Mouse (Mus musculus) limb, embryonic 15.5 days (tissue): Measurements from ENCODE around the gene Tcp1. TPM values are rescaled to one million over a fixed set of nuclear protein-coding genes. Genes with fewer than 3 reads are reported as not detected.
"Not testable (repeated sequence)": the region's sequence is repeated elsewhere in the genome, so short reads cannot be mapped to it uniquely, and the experiment has no call there.

Experiments
- ATAC-seq: fragments of 200-750 bp; cut with Nextera tagmentation; 2 replicates; pipeline ENCODE4 v1.8.0; 2017; ENCODE audit warnings: low read depth, moderate TSS enrichment; ENCODE audit not compliant: insufficient number of reproducible peaks, low FRiP score, low TSS enrichment
- H3K27ac ChIP-seq: fragments of 300-500 bp; sonication (generic); 2 replicates; pipeline ENCODE4 v1.5.1; 2015; ENCODE audit warnings: moderate library complexity, mild to moderate bottlenecking, inconsistent platforms
- H3K27me3 ChIP-seq: fragments of 300-500 bp; sonication (generic); 2 replicates; pipeline ENCODE4 v1.6.1; 2015; ENCODE audit warnings: inconsistent platforms
- H3K36me3 ChIP-seq: fragments of 300-500 bp; sonication (generic); 2 replicates; pipeline ENCODE4 v1.6.1; 2015; ENCODE audit warnings: inconsistent platforms
- H3K4me1 ChIP-seq: fragments of 300-500 bp; sonication (generic); 2 replicates; pipeline ENCODE4 v1.6.1; 2015; ENCODE audit warnings: inconsistent platforms
- H3K4me2 ChIP-seq: fragments of 300-500 bp; sonication (generic); 2 replicates; pipeline ENCODE4 v1.6.1; 2015; ENCODE audit warnings: mild to moderate bottlenecking, inconsistent platforms
- H3K4me3 ChIP-seq: fragments of 300-500 bp; sonication (generic); 2 replicates; pipeline ENCODE4 v1.5.1; 2015; ENCODE audit warnings: mild to moderate bottlenecking, inconsistent platforms
- H3K9ac ChIP-seq: fragments of 300-500 bp; sonication (generic); 2 replicates; pipeline ENCODE4 v1.6.1; 2015; ENCODE audit warnings: inconsistent platforms
- H3K9me3 ChIP-seq: fragments of 300-500 bp; sonication (generic); 2 replicates; pipeline ENCODE4 v1.6.1; 2016; ENCODE audit warnings: inconsistent platforms
- WGBS: fragments of 180-500 bp; shearing (Covaris S2); methylation state at CpG from one replicate; pipeline ENCODE4 v1.1.7; 2015; 5-methylcytosine and 5-hydroxymethylcytosine counted together
- polyA plus RNA-seq: library from polyadenylated mRNA; unstranded; fragments of >200 nt; fragmentation: Nextera tagmentation; extraction: Ambion mirVana; gene quantifications from 2 replicates; pipeline ENCODE4 v1.2.1, GENCODE M21; 2015

Gene Tcp1
- polyA plus RNA-seq, 1 experiment from 2014 or later: 369 TPM

DNA sequence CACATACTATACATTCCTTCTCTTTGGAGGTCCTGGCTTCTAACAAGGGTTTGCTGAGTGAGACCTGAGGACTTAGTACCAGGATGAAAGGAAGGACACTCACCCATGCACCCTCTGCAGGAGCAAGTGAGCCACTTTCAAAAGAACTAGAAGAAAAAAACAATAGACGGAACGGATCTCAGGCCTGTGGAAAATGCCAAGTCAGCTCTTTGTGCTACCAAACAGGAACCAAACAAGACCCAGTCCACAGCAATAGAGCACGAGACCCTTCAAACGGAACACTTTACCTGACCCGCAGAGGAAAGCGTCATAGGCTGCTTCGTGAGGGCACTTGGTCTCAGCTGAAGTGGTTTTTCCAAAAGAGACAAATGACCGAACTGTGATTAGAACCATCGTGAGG lies 23.5 kb upstream of the Tcp1 start:
- H3K9ac ChIP-seq: no peak overlapping the region
- no peaks in the 10 kb centered on the region for H3K36me3 ChIP-seq
- no peak overlapping the region for H3K4me2 ChIP-seq
- H3K27me3 ChIP-seq: no peaks in the 10 kb centered on the region
- 88% methylated on average over 9 of the region's 9 CpGs for WGBS
- ATAC-seq: no peak
- peaks cover 6% of the 10 kb centered on the region for H3K4me1 ChIP-seq
- no peak overlapping the region for H3K4me3 ChIP-seq
- H3K27ac ChIP-seq: no peak overlapping the region
- H3K9me3 ChIP-seq: no peaks in the 10 kb centered on the region

DNA sequence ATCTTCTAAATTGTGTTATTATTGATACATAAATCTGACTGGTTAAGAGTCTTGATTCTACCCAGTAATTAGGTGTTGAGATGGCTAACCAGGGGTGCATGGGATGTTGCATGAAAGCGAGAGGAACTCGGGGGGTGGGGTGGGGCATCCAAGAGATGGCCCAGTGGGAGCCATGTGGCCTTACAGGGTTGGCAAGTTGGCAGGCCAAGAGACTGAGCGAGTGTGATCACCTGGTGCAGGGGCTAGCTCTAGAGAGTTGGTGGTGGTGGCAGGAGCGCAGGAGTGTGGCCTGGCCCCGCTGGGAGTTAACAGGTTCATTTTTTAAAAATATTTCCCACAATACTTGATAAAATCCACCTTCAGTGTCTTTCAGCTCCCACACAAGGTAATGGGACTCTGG lies 17.8 kb upstream of the Tcp1 start:
- no peak for ATAC-seq
- WGBS: 84% methylated on average over 5 of the region's 5 CpGs
- peaks cover 9% of the 10 kb centered on the region; the same call in 1 of the 2 replicates for H3K36me3 ChIP-seq

DNA sequence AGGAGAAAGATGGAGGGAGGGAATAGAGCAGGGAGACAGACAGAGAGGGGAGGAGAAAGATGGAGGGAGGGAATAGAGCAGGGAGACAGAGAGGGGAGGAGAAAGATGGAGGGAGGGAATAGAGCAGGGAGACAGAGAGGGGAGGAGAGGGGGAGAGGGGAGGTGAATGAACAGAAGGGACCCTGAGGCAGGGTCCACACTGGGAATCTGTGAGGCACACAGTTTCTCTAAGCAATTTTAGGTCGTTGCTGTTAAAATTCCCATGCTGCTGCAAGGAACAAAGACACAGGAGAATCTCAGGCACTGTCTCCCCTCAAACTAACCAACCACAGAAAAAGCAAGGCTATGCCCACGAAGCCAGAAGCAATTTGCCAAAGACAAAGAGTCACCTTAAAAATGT lies 16.9 kb upstream of the Tcp1 start:
- 35% methylated on average over 2 of the region's 2 CpGs for WGBS
- not testable (repeated sequence) for H3K9ac ChIP-seq, H3K27me3 ChIP-seq, H3K9me3 ChIP-seq, H3K4me3 ChIP-seq, H3K4me2 ChIP-seq, ATAC-seq
- Histone ChIP-seq H3K36me3 (peaks cover 11% of the 10 kb centered on the region; the same call in 1 of the 2 replicates), H3K4me1 (peaks cover 14% of the 10 kb centered on the region), H3K27ac (peak overlapping the region; percentile 27; the same call in 1 of the 2 replicates)

More for the DNA sequence above, 17.8 kb upstream of the Tcp1 start:
- Histone ChIP-seq H3K4me2 (no peak overlapping the region), H3K27ac (0 out of 2 replicates have a peak overlapping the region, but pooled peaks have one; percentile 18), H3K27me3 (no peaks in the 10 kb centered on the region), H3K9me3 (no peaks in the 10 kb centered on the region), H3K4me3 (no peak overlapping the region), H3K9ac (no peak overlapping the region), H3K4me1 (peaks cover 5% of the 10 kb centered on the region)

DNA sequence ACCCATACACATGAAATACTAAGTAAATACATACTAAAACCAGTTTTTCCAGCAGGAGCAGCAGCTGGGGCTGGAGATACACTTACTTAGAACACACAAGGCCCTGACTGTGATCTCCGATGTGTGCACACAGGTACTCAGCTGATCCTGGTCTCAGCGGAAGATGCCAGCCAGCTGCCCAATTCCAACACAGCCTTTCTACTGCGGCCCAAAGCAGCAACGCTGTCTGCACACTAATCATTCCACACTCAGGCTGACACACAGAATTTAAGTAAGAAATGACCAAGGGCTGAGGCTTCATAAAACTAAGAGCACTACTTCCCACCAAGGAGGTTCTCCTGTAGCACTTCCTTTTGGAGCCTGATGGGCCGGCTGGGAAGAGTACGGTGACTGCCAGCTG lies 13.2 kb upstream of the Tcp1 start:
- H3K4me1 ChIP-seq: peaks cover 15% of the 10 kb centered on the region
- no peaks in the 10 kb centered on the region for H3K9me3 ChIP-seq
- H3K9ac ChIP-seq: no peak overlapping the region
- no peak for ATAC-seq
- H3K27ac ChIP-seq: 0 out of 2 replicates have a peak overlapping the region, but pooled peaks have one; percentile 83
- no peak overlapping the region for H3K4me3 ChIP-seq
- no peaks in the 10 kb centered on the region for H3K27me3 ChIP-seq
- H3K36me3 ChIP-seq: peaks cover 17% of the 10 kb centered on the region; the same call in 1 of the 2 replicates
- no peak overlapping the region for H3K4me2 ChIP-seq
- WGBS: 90% methylated on average over 6 of the region's 6 CpGs

DNA sequence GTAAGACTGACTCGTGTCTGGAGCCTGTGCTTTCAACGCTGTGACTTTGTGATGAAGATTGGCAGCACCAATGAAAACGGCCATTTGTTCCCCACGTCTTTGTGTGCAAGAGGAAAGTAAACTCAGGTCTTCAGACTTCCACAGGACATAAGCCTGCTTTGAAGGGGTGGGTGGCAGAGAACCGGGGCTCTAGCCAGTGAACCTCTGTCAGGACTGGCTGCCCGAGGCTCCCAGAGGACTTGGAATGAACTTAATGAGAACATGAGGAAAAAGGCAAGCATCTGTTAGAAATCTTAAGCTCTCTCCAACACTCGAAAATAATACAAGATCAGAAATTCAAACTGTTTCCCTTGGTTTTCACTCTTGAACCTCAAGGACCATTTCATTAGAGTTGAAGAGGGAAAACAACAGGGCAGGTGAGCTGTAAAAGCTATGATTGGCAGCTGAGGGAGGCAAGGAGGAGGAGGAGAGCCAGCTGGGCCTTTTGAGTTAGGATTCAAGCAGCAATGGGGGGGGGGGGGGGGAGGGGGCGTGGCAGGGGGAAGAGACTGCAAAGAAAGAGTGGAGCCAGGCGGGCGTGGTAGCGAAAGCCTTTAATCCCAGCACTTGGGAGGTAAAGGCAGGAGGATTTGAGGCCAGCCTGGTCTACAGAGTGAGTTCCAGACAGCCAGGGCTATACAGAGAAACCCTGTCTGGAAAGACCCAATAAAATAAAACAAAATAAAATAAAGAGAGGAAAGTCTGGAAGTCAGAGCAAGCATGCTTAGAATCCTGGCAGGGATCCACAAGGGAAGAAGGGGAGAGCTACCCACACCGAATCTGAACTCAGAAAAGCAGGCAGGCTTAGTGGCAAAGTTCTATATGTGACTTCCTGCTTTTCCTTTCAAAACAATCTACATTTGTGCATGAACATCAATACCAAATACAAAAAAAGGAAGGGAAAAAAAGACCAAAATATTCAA lies 11.8 kb upstream of the Tcp1 start:
- H3K9ac ChIP-seq: no peak overlapping the region
- peak overlapping the region; percentile 83 for H3K27ac ChIP-seq
- no peaks in the 10 kb centered on the region for H3K9me3 ChIP-seq
- WGBS: 24% methylated on average over 11 of the region's 12 CpGs
- H3K4me1 ChIP-seq: peaks cover 15% of the 10 kb centered on the region
- no peak overlapping the region for H3K4me3 ChIP-seq
- H3K4me2 ChIP-seq: no peak overlapping the region
- peaks cover 17% of the 10 kb centered on the region; the same call in 1 of the 2 replicates for H3K36me3 ChIP-seq
- no peaks in the 10 kb centered on the region for H3K27me3 ChIP-seq
- ATAC-seq: peak; percentile 49; the same call in 1 of the 2 replicates

DNA sequence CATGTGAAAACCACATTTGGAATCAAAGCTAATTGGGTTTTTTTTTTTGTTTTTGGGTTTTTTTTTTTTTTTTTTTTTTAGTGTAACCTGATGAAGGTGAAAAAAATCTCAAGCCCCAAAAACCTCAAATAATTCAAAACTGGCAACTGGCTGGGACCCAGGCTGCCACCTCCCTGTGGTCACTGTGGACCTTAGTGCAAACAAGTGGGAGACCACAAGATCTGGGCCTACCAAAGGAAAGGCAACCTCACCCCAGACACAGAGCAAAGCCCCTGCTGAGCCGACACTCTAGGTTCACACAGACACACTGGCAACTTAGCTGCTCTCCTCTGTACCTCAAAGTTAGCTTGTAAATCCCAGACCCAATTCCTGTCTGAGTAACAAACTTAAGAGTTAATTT lies 11.2 kb upstream of the Tcp1 start:
- WGBS: 59% methylated on average over 1 of the region's 1 CpGs
- Histone ChIP-seq H3K27me3 (no peaks in the 10 kb centered on the region), H3K27ac (peak overlapping the region; percentile 83; the same call in 1 of the 2 replicates), H3K4me2 (no peak overlapping the region), H3K36me3 (peaks cover 14% of the 10 kb centered on the region; the same call in 1 of the 2 replicates), H3K4me3 (no peak overlapping the region), H3K9me3 (no peaks in the 10 kb centered on the region), H3K4me1 (peaks cover 15% of the 10 kb centered on the region), H3K9ac (no peak overlapping the region)
- no peak for ATAC-seq

DNA sequence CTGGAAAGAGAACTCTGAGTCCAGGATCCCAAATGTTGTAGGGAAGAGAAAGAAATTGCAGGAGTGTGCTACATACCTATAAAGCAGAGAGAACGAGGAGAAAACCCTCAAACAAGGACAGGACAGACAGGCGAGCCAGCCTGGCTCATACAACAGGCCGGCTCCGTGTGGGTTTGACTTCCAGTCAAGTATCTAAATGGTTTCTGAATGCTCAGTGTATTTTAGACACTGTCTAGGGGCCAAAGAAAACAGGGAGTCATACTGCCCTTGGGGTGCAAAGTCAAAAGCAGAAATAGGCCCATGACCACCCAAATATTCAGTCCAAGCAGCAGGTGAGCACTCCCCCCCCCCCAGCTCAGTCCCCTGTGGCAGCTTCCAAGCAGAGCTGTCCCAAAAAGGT lies 9.7 kb upstream of the Tcp1 start:
- peaks cover 20% of the 10 kb centered on the region for H3K36me3 ChIP-seq
- no peak for ATAC-seq
- 77% methylated on average over 4 of the region's 4 CpGs for WGBS

DNA sequence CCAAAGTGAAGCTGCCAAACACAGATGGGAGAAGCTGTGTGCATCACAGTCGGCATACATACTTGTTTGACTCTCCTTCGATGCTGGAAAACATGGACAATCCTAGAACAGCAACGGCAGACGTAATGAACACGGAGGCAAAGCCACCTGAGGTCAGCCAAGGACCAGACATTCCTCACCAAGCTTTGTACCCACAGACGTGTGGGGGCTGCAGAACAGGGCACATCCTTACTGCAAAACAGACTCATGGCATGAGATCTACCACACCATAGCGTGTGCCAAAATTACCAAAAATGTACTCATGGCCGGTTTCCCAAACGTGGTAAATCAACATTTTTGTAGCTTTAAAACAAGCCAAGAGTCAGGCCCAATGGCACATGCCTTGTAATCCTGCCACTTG lies 9.1 kb upstream of the Tcp1 start:
- peaks cover 24% of the 10 kb centered on the region for H3K36me3 ChIP-seq
- H3K4me3 ChIP-seq: no peak overlapping the region
- ATAC-seq: no peak
- H3K27ac ChIP-seq: 0 out of 2 replicates have a peak overlapping the region, but pooled peaks have one; percentile 33
- 83% methylated on average over 9 of the region's 9 CpGs for WGBS
- no peak overlapping the region for H3K4me2 ChIP-seq
- peaks cover 15% of the 10 kb centered on the region for H3K4me1 ChIP-seq
- H3K9ac ChIP-seq: no peak overlapping the region
- no peaks in the 10 kb centered on the region for H3K27me3 ChIP-seq
- H3K9me3 ChIP-seq: no peaks in the 10 kb centered on the region

More for the DNA sequence above, 9.7 kb upstream of the Tcp1 start:
- no peak overlapping the region for H3K4me2 ChIP-seq
- H3K9me3 ChIP-seq: no peaks in the 10 kb centered on the region
- H3K9ac ChIP-seq: no peak overlapping the region
- peaks cover 15% of the 10 kb centered on the region for H3K4me1 ChIP-seq
- H3K27me3 ChIP-seq: no peaks in the 10 kb centered on the region
- no peak overlapping the region for H3K4me3 ChIP-seq
- peak overlapping the region; percentile 33 for H3K27ac ChIP-seq

DNA sequence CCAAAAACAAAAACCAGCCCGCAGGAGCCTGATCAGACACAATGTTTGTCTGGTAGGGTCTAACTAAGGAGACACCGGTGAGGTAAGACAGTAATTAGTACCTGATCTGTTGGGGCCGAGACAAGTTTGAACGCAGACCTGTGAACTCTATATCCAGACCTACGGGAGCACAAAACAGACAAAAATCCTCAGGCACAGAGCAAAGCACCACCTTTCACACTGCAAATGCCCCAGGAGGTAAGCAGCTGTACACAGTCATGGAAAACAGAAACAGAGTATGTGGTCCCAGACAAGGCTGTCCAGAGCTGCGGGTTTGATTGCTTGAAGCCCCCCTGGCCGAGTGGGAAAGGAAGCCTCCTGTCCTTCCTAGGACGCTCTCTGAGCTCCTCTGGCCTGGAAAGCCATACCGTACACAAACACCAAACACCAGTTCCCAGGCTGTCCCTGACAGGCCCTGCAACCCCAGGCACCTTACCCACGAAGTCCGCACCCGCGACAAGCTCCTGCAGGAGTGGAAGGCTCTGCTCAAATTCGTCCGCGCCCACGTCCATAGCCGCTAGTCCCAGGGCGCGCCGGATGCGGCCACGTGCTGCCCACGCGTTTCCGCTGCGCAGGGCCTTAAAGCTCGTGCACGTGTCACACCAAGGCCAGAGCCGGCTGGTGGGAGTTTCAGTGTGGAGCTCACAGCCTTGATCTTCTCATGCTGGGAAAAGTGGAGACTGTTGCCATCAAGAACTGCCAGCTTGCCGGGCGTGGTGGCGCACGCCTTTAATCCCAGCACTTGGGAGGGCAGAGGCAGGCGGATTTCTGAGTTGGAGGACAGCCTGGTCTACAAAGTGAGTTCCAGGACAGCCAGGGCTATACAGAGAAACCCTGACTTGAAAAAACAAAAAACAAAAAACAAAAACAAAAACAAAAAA lies 5.9 kb upstream of the Tcp1 start, which contains the start of gene Pnldc1:
Gene Pnldc1 (minus strand): TSS at position 870 of the 920 bp plus-strand sequence.
- H3K27me3 ChIP-seq: no peaks in the 10 kb centered on the region
- 81% methylated on average over 35 of the region's 35 CpGs for WGBS
- H3K4me3 ChIP-seq: no peak within 1 kb of the TSS
- H3K9ac ChIP-seq: no peak within 1 kb of the TSS
- H3K27ac ChIP-seq: no peak within 1 kb of the TSS
- no peaks in the 10 kb centered on the region for H3K9me3 ChIP-seq
- no peaks in the 10 kb centered on the region for H3K4me1 ChIP-seq
- no peak within 1 kb of the TSS for H3K4me2 ChIP-seq
- H3K36me3 ChIP-seq: peaks cover 44% of the 10 kb centered on the region
- no peak for ATAC-seq

DNA sequence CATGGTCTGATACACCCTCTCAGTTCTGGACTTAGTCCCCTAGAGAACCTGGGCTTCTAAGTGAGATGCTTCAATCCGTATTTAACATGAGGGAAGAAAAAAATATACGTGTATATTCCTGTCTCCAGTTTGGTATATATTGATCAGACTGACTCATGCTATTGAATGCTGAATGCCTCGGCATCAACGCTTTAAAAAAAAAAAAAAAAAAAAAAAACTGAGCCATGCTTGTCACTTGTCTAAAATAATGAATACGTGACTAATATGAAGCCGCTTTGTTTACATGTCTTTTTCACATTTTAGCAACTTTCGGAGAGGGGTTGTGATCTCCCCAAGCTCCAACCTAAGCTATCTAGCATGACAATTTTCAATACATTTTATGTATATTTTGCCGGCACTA lies 5.1 kb upstream of the Tcp1 start:
- H3K4me1 ChIP-seq: peaks cover 7% of the 10 kb centered on the region; the same call in 1 of the 2 replicates
- ATAC-seq: no peak
- peaks cover 38% of the 10 kb centered on the region for H3K36me3 ChIP-seq
- 88% methylated on average over 8 of the region's 8 CpGs for WGBS
- H3K27me3 ChIP-seq: no peaks in the 10 kb centered on the region
- H3K9ac ChIP-seq: no peak overlapping the region
- no peak overlapping the region for H3K4me2 ChIP-seq
- no peak overlapping the region for H3K27ac ChIP-seq
- no peak overlapping the region for H3K4me3 ChIP-seq
- no peaks in the 10 kb centered on the region for H3K9me3 ChIP-seq

DNA sequence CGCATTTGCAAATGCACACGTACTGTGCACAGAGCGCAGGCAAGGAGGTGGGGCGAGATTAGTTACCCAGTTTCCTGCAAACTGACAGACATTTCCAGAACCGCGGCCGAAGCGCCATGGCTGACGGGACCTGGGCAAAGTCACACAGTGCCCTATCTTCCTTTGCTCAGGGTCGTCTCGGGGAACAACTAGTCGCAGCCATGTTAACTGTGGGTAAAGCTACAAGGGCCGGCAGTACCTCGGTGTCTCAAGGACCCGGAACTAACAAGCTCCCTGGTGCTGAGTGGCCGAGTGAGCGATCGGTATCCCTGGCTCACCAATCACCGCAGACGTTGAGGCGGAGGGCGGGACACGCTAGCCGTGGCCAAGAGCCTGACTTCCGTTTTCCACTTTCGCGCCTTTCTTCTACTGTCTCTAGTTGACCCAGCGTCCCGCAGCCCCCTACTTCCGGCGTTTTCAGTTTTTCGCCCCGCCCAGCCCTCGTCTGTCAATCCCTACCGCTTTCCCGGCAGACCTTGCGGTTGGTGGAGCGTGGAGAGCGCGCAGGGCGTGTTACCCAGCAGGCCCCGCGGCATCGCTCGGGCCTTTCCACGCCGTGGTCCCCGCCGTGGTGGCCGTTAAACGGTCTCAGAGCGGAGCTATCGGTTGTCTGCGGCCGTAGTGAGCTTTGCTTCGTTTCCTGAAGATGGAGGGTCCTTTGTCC lies 531 bp downstream of the Tcp1 start, which contains the start of gene Mrpl18:
Gene Mrpl18 (minus strand): TSS at position 465 of the 703 bp plus-strand sequence.
- H3K9ac ChIP-seq: peak within 1 kb of the TSS; percentile 98
- H3K4me3 ChIP-seq: peak within 1 kb of the TSS; percentile 88
- peak within 1 kb of the TSS; percentile 92 for H3K27ac ChIP-seq
- under 1% methylated on average over 56 of the region's 56 CpGs for WGBS
- ATAC-seq: peak; percentile 100
- no peaks in the 10 kb centered on the region for H3K27me3 ChIP-seq
- H3K9me3 ChIP-seq: no peaks in the 10 kb centered on the region
- H3K4me2 ChIP-seq: peak within 1 kb of the TSS; percentile 79
- peaks cover 14% of the 10 kb centered on the region; the same call in 1 of the 2 replicates for H3K4me1 ChIP-seq
- peaks cover 49% of the 10 kb centered on the region for H3K36me3 ChIP-seq
